Mouse (Mus musculus): ENCODE results near the gene Fntb. TPM values are rescaled to one million over a fixed set of nuclear protein-coding genes. Genes with fewer than 3 reads are reported as not detected.

The Fntb gene
- total RNA-seq, 4 experiments from 2014 or later: 22.7 to 24.8 (median 24.3) TPM

DNA sequence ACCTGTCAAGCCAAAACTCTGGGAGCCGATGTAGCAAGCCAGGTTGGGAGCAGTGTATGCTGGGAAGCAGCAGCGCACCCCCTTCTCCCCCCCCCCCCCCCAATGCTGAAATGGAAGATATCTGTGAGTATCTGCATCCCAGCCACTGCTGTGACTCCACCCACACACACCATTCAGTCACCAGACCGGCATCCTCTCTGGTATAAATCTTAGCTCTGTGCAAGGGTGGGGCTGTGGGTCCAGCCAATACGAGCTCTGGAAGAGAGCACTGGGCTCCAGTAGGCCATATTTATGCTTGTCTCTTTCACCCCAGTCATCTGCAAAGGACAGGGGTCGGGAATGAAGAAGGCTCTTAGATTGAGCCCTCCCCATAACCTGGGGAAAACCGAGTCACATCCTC is 155.0 kb downstream of the Fntb start:
- no peak for DNase-seq (ENCODE audit: low spot score in 2 of 2)

DNA sequence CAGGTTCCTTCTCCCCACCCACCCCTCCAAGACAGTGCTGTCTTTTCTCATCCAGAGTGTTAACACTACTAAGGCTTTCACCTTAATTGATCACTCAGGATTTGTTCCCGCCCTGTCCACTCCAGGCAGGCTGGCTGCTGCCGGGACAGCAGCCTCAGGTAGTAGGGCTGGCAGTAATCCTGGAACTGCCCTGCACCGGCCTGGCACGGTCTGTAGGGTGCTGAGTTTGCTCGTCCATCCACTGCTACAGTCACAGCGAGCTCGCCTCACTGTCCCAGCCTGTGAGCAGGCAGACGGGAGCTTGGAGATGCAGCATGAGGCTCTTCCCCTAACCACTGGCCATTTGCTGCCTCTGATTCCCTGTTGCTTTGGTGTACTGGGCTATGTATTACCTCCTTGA is 155.6 kb downstream of the Fntb start:
- no peak for DNase-seq (ENCODE audit: low spot score in 2 of 2)

DNA sequence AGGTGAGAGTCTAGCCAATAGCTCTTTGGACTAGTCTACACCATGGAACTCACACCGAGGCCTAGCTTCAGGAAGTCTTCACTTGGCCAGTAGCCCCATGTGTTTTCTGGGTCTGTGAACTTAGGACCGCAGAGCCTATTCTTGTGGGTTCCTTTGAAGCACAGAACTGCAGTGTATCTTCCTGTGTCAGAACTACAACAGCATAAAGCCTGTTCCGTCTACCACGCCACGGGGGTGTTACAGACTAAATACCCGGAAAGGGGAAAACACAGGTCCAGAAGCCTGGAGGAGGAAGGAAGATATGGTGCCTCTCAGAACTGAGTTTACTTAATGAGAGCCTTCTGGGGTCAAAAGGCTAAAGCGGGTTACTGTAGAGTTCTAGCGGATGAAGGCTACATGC is 157.7 kb downstream of the Fntb start:
- DNase-seq (ENCODE audit: low spot score in 2 of 2): no peak

DNA sequence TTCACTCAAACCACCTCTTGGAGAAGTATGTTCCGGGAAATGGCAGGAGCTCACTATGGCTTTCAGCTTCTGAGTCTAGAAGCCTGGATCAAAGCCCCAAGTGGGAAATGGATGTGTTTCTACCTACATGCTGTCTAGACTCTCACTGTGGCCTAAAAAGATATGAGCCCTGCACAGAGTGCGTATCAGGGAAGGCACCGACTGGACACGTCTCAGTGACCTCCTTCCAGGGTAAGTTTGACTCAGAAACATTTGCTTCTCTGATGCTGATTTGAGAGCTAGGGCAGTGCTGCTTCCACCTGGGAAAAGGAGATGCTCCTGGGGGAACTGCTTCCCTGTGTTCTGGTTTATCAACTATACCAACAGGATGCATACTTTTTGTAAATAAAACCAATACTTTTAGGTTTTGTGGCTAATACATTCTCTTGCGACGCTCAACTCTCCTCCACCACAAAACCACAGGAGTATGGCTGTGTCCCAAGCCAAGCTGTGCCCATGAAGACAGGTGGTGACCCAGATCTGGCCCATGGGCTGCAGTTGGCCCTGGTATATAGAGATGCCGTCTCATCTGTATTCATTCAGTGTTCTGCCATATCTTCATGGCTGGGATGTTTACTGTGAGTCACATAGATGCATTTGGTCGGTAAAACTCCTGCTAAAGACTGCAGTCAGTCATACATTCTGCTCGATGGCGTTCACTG is 159.7 kb downstream of the Fntb start:
- DNase-seq (ENCODE audit: low spot score in 2 of 2): no peak

DNA sequence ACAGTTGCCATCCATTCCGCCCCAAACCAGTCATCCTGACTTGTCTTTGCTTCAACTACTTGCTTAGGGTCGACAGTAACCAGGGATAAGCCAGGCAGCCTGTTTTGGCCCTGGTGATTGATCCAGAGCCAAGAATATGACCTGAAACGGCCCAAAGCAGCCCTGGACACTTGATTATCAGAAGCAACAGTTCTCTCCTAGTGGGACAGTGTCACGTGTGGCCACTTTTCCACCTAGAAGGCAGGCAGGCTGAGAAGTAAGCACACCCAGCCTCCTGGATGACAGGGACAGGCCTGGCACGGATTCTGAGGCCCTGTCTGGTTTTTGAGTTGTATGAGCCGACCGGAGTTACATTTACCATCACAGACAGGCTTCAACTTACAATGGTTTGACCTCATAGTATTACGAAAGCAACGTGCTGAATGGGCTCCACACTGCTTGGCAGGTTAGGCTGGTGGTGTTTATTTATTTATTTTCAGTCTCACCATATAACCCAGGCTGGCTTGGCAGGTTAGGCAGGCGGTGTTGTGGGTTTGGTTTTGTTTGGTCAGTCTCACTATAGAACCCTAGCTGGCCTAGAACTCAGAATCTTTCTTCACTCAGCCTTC is 161.1 kb downstream of the Fntb start:
- DNase-seq (ENCODE audit: low spot score in 2 of 2): no peak

DNA sequence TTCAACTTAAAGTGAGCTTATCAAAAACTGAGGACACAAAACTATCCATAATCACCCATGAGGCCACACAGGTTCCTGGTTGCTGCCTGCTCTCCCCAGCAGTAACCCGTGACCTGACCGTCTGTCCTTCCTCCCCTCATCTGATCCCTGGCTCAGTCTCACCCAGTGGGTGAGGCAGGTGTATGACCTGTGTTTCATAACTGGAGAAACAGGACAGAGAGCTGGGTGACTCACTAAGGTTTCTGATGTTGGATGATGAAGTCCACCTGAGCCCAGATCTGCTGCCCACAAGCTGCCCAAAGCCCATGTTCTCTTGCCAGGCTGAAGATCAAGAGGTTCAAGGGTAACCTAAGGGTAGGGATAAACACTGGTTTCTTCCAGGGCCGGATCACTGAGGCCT is 161.6 kb downstream of the Fntb start:
- DNase-seq (ENCODE audit: low spot score in 2 of 2): no peak

DNA sequence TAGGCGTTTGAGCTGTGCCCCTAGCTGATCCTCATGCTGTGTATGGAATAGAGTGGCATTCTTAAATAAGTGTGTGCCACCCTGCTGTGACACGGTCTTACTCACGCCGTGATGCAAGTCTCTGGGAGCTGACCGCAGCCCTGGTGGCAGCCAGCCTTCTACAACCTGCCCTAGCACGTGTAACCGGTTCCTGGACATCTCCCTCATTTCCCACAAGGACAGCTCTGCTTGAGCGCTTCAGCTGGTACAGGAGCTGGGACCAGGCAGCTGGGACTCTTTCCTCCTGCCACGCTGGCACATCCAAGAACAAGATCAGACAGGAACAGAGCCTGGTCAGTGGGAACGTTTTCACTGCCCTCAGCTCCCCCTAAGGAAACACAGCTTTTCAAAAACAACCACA is 162.2 kb downstream of the Fntb start:
- DNase-seq (ENCODE audit: low spot score in 2 of 2): no peak

DNA sequence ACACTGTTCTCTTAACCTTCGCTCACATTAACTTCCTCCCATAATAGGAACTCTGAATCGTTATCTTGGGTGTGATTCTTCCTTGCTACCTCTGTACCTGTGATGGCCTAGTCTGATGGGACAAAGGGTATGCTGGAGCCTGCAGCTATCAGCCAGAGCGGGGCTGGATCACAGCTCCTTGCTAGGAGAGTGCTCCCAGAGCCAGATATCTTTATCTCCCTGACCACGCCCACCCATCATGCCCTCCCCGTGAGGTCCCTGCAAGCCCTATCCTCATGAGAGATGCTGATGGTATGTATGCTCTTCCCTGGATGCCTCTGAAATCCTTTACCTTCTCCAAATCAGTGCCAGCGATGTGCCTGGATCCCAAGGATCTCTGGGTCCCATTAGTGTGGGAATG is 164.8 kb downstream of the Fntb start:
- no peak for DNase-seq (ENCODE audit: low spot score in 2 of 2)

DNA sequence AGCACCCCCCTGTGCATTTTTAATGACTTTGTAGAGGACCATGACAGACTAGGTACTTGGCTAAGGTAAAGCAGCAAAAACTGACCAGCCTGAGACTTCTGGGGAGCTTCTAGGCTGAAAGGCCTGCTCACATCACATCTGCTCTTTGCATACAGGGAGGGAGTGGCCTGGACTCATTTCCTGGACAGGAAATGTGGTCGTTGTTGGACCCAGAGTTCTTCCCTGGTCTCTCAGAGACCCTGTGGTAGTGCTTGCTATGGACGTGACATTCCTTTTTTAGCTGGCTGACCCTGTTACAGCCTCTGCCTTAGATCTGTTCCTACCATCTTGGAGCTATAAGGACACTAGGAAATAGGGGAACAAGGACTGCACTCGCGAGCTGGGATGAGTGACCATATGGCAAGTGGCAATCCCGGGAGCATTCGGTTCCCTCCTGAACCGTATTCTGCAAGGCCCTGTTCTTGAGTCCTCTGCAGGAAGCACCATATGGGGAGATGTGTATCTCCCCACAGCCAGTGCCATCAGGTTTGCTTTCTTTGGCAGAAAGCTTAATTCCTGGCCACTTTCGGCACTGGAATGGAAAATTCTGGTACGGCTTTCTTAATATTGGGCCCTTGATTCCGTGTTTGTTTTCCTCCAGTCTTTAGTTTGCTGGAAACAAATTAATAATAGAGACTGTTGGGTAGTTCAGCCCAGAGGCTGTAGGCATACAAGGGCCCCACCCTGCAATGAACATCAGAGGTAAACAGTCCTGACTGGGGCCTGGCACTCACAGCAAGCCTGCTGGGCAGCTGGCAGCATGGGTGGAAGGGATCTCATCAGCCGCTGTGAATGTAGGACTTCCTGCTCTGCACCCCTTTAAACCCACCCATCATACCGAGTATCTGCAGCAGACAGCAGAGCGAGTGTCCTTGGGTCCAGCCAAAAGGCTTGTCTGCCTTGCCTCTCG is 166.6 kb downstream of the Fntb start:
- DNase-seq (ENCODE audit: low spot score in 2 of 2): no peak

DNA sequence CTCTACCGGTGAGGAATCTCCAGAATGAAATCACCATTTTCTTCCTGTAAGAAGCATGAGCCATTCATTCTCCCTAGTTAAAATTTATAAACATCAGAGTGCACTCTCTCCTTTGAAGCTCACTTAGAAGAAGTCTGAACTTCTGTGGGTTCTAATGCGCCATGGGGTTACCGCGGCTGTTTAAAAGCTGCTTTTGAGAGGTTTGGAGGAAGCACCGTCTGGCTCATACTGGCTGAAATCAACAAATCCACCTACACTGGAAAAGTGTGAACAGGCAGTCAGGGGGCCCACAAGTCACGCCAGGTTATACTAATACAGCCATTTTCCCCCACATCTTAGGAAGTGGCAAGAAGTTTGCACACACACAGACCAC is 167.3 kb downstream of the Fntb start:
- DNase-seq (ENCODE audit: low spot score in 2 of 2): no peak

DNA sequence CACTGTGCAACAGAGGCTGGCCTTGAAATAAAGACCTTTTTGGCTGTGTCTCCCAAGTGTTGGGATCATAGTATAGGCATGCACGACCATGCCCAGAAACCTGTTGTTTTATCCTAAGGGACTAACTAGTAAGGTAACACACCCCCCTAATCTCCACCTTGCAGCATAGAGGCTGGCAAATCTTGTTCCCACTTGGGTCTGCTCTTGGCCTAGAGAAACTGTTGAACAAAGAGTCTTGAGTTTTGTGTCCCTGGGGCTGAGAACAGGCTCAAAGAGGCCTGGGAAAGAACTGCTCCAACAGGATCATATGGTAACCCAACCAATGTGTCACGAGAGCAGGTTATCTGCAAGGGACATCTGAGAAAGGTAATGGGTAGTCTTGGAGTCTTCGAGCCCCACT is 169.0 kb downstream of the Fntb start:
- no peak for DNase-seq (ENCODE audit: low spot score in 2 of 2)

DNA sequence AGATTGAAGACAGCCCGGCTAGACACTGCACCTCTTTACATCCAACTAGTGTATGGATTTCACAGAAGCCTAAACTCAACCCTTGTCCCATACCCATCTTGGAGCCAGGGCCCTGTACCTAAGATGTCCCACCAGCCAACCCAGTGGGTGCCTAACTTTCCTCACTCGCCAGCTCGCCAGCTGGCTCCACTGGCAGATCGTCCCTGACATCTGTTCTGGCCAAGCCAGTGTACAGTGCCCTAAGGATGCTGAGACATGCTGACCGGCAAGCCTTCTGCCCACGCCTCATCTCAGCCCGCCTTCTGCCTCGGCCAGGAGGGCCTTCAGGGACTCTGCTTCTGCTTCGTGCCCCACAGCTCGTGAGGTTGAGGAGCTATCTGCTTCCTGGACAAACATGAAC is 170.8 kb downstream of the Fntb start:
- DNase-seq (ENCODE audit: low spot score in 2 of 2): no peak

DNA sequence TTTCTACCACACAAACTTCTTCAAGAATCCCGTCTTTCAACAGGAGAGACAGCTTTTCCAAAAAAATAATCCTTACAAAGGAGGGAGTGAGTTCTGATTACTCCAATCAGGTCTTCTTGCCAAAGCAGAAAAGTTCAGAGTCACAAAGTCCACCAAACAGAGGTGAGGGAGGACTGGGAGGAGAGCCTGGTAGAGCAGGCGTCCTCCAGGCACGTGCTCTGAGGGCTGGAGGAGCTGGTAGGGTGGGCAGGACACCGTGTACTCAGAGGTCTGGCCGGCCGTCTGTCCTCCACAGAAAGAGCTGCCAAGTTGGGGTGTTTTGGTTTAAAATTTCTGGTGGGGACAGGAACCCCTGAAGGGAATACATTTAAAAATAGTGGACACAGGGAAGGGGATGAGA is 172.6 kb downstream of the Fntb start:
- DNase-seq (ENCODE audit: low spot score in 2 of 2): no peak

DNA sequence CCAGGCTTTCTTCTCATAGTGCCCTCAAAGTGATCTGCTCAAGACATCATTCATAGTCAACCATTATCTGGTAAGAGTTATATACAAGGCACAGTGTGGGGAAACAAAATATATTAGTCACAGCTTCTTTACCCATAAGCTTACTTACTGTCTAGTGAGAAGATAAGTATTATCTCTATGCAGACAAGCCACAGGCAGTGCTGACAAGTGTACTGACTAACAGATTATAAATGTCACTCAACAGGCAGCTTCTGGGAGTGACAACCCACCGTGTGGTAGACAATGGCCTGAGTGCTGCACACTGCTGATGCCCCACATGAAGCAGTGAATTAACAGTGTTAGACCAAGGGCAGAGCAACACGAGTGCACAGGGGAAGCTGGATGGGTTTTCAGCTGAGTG is 176.1 kb downstream of the Fntb start:
- DNase-seq (ENCODE audit: low spot score in 2 of 2): no peak

DNA sequence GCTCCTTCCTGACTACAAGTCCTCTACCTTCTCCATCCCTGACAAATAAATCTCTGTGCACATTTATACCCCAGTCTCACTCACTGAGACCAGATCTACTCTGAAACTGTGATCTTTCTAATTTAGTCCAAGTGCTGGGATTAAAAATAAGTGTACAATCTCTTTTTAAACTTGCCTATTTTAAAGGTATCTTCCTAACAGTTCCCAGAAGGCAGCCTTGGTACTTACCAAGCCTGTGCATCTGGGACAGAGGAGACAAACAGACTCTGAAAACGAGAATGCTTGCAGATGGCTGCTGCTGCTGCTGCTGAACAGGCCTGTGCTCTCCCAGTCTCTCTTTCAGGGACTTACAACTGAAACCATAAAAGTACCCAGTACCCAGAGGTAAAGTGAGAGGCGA is 177.1 kb downstream of the Fntb start:
- DNase-seq (ENCODE audit: low spot score in 2 of 2): no peak

DNA sequence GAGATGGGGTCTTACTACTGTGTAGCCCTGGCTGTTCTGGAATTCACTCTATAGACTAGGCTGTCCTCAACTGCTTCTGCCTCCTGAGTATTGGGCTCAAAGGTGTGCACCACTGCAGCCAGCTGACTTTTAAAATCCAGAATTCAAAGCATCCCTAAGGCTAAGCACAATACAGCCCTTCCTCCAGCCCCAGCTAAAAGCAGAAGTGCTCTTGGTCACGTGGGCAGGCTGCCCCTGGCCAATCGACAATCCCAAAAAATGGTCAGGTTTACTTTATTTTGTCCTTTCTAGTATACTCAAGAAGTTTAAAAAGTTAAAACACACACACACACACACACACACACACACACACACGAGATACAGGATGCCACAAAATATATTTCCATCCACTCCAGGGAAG is 177.7 kb downstream of the Fntb start:
- no peak for DNase-seq (ENCODE audit: low spot score in 2 of 2)

DNA sequence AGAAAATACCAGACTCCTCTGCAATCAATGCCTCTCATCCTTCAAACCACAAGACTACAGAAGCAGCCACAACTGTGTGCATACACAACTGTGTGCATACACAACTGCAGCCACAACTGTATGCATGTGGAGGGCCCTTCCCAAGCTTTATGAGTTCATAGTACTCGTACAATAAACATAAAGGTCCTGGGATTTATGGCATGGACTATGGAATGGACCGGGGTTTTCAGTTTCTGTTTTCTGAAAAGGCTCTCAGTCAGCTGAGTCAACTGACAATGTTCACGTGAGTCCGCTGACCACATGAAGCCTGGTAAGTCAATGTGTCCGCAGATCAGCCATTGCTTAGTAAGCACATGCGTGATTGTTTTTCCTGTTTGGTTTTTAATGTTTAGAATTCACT is 178.1 kb downstream of the Fntb start:
- no peak for DNase-seq (ENCODE audit: low spot score in 2 of 2)

DNA sequence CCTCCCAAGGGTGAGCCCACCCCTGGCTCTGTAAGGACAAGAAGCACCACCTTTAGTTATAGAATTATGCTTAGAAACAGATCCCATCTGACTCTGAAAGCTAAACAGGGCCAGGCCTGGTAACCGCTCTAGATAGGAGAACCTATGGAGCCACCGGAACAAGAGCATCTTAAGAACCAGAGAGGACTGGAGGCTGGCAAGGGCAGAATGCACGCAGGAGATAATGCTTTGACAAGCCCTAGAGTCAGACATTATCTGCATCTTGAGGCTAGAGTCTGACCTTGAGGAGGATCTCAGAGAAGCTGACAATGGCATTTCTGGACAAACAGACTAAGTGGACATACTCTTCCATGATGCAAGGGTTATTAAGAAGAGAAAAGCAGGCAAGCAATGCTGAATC is 182.1 kb downstream of the Fntb start:
- no peak for DNase-seq (ENCODE audit: low spot score in 2 of 2)

DNA sequence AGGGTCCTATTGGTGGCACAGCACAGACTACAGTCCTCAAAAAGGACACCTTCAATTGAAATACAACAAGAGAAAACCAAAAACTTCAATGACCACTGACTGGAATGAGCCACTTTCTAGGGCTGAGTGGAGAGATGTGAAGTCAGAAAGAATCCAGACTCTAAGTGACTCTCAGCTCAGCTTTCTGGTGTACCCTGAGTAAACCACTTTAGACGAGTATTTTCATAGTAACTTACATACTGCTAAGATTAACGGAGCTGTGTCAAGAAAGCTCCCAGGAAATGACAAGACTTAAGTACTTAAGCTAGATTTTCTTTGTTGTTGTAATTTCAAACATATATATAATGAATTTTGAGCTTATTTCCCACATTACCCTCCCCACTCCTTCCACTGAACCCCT is 182.8 kb downstream of the Fntb start:
- no peak for DNase-seq (ENCODE audit: low spot score in 2 of 2)

DNA sequence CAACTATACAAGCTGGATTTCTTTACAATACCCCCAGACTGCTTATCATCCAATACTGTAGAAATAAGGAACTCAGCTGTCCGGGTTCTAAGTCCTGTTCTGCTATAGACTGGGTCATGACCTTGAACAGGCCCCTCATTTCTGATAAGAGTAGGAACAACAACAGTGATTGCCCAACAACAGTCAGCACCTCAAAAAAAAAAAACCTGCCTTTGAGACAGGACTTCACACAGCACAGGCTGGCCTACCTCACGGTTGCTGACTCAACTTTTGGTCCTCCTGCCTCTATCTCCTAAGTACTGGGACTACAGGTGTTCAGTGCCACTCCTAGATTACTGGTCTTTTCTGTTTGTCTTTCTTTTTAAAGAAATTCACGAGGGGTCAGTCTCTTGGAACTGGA is 183.4 kb downstream of the Fntb start:
- DNase-seq (ENCODE audit: low spot score in 2 of 2): no peak

DNA sequence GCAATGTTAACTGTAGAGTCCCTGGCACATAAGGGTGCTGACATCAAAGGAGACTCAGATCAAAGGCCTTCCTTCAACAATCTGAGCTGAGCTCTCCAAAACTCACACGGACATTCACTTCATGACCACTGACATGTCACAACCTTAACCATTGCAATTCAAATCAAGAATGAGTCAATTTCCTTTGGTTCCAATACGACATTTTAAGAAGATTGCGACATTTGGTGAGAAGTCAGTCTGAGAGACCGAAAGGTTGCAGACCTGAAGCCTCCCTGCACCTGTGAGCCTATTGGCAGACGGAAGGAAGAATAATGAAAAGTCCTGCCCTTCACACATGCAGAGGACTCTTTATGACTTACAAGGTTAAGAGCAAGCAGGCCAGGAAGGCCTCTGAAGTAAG is 184.9 kb downstream of the Fntb start:
- no peak for DNase-seq (ENCODE audit: low spot score in 2 of 2)

DNA sequence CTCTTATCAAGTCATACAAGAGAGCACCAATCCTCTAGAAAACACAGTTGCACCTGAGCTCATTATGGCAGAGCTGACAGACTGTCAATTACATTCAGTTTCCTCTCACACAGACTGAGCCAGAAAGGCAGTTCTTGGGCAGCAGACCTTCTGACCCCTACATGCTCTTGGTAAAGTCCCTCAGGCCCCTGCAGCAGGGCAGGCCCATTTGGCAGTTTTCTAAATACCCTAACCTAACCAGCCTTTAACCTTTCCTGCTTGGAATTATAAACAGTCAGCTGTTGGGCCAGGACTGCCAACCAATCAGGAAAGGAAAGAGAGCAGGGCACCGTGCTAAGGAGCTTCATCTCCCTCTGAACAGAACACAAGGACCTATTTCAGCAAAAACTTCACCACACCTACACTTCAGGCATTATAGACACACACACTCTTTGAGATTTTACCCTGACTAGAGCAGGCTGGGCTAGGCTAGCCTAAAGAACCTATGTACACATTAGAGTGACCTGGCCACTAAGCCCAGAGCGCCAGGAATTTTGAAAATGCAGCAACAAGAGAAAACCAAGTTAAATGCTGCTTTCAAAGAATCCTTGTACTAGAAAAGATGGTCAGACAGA is 188.5 kb downstream of the Fntb start:
- no peak for DNase-seq (ENCODE audit: low spot score in 2 of 2)
